Mouse (Mus musculus): ENCODE measurements around the gene Cacna1i. TPM values are rescaled to one million over a fixed set of nuclear protein-coding genes. Genes with fewer than 3 reads are reported as not detected.

The Cacna1i gene
- polyA plus RNA-seq, 1 experiment = 2.8 TPM

- no peak overlapping the region for H3K27ac ChIP-seq (ENCODE audit: control insufficient read depth, insufficient read depth, low read depth, low read length, poor library complexity)
- H3K4me3 ChIP-seq (replicated peaks; ENCODE audit: control insufficient read depth, low read depth, low read length) = no peak overlapping the region
- no peak for TF ChIP-seq CTCF (IDR thresholded peaks at IDR 0.05; ENCODE audit: control insufficient read depth, insufficient read depth, low read length)
- no peak for TF ChIP-seq POLR2A (IDR thresholded peaks at IDR 0.05; ENCODE audit: borderline replicate concordance, control insufficient read depth, low read depth, low read length)
- 78% methylated on average over 15 of the region's 15 CpGs for WGBS
- H3K4me1 ChIP-seq (ENCODE audit: control insufficient read depth, insufficient read depth, low read length) = no peaks in the 10 kb centered on the region
Observed at GRCm38 (mm10) chr15:80445956-80446687, 159.1 kb downstream of the Cacna1i start.

Other genes starting within 250 kb of the Cacna1i start
- 10.7 and 13.4 TPM in 2 replicates for gene Syngr1, start 195.9 kb upstream of the Cacna1i start, polyA plus RNA-seq (2011; ENCODE audit: insufficient read depth, insufficient read length, low replicate concordance, missing spikeins)
- 708 and 1,315 TPM in 2 replicates for gene Rpl3, start 195.4 kb upstream of the Cacna1i start, polyA plus RNA-seq (2011; ENCODE audit: insufficient read depth, insufficient read length, low replicate concordance, missing spikeins)
- 17.0 and 26.6 TPM in 2 replicates for gene Tab1, start 154.1 kb upstream of the Cacna1i start, polyA plus RNA-seq (2011; ENCODE audit: insufficient read depth, insufficient read length, low replicate concordance, missing spikeins)
- gene Mgat3, start 113.5 kb upstream of the Cacna1i start, polyA plus RNA-seq (2011; ENCODE audit: insufficient read depth, insufficient read length, low replicate concordance, missing spikeins) = 0.97 TPM in 1 of 2 replicates, not detected in the other
- 11.5 and 16.3 TPM in 2 replicates for gene Mief1, start 53.2 kb upstream of the Cacna1i start, polyA plus RNA-seq (2011; ENCODE audit: insufficient read depth, insufficient read length, low replicate concordance, missing spikeins)
- gene AC140267.1, start 51.4 kb upstream of the Cacna1i start, polyA plus RNA-seq (2011; ENCODE audit: insufficient read depth, insufficient read length, low replicate concordance, missing spikeins) = not detected in 2 replicates
- 248 and 280 TPM in 2 replicates for gene Atf4, start 32.1 kb upstream of the Cacna1i start, polyA plus RNA-seq (2011; ENCODE audit: insufficient read depth, insufficient read length, low replicate concordance, missing spikeins)
- 21.3 and 53.7 TPM in 2 replicates for gene Rps19bp1, start 22.9 kb upstream of the Cacna1i start, polyA plus RNA-seq (2011; ENCODE audit: insufficient read depth, insufficient read length, low replicate concordance, missing spikeins)

Data from bone marrow, adult 2 months (tissue).